Mouse (Mus musculus) hindbrain, embryonic 16.5 days (tissue): ENCODE results near the gene Mtx1. TPM values are rescaled to one million over a fixed set of nuclear protein-coding genes. Genes with fewer than 3 reads are reported as not detected.
A peak's percentile ranks its signal among the peaks of the same experiment; 100 is the strongest.
"Not testable (repeated sequence)": the region's sequence is repeated elsewhere in the genome, so short reads cannot be mapped to it uniquely, and the experiment has no call there.

Experiments used
- ATAC-seq: fragments of 200-750 bp; cut with Nextera tagmentation; 2 replicates; pipeline ENCODE4 v1.8.0; 2017; ENCODE audit warnings: moderate TSS enrichment, moderate library complexity
- H3K27ac ChIP-seq: fragments of 300-500 bp; sonication (generic); 2 replicates; pipeline ENCODE4 v1.5.1; 2014; ENCODE audit warnings: low read depth, mild to moderate bottlenecking, control low read depth, low read length, moderate library complexity
- H3K27me3 ChIP-seq: fragments of 300-500 bp; sonication (generic); replicated peaks from 2 replicates; pipeline ENCODE4 v1.6.1; 2014; ENCODE audit warnings: low read length; ENCODE audit not compliant: control insufficient read depth, insufficient read depth
- H3K36me3 ChIP-seq: fragments of 300-500 bp; sonication (generic); 2 replicates; pipeline ENCODE4 v1.6.1; 2014; ENCODE audit warnings: mild to moderate bottlenecking, low read length, moderate library complexity, mixed read lengths; ENCODE audit not compliant: control insufficient read depth, insufficient read depth
- H3K4me1 ChIP-seq: fragments of 300-500 bp; sonication (generic); 2 replicates; pipeline ENCODE4 v1.6.1; 2014; ENCODE audit warnings: low read depth, low read length; ENCODE audit not compliant: control insufficient read depth, insufficient read depth
- H3K4me2 ChIP-seq: fragments of 300-500 bp; sonication (generic); 2 replicates; pipeline ENCODE4 v1.6.1; 2014; ENCODE audit warnings: mild to moderate bottlenecking, low read length, control low read depth, moderate library complexity
- H3K4me3 ChIP-seq: fragments of 300-500 bp; sonication (generic); 2 replicates; pipeline ENCODE4 v1.5.1; 2014; ENCODE audit warnings: mild to moderate bottlenecking, low read length, control low read depth, moderate library complexity
- H3K9ac ChIP-seq: fragments of 300-500 bp; sonication (generic); 2 replicates; pipeline ENCODE4 v1.6.1; 2014; ENCODE audit warnings: low read depth, mild to moderate bottlenecking, control low read depth, low read length, moderate library complexity
- H3K9me3 ChIP-seq: fragments of 300-500 bp; sonication (generic); 2 replicates; pipeline ENCODE4 v1.6.1; 2014; ENCODE audit warnings: mild to moderate bottlenecking, low read length, moderate library complexity; ENCODE audit not compliant: control insufficient read depth
- WGBS: fragments of 180-500 bp; shearing (Covaris S2); extraction: QIAGEN DNeasy Blood & Tissue Kit; methylation state at CpG from one replicate; pipeline ENCODE4 v1.1.7; 2014; 5-methylcytosine and 5-hydroxymethylcytosine counted together
- polyA plus RNA-seq: library from polyadenylated mRNA; unstranded; fragments of >200 nt; fragmentation: Nextera tagmentation; extraction: Ambion mirVana; gene quantifications from 2 replicates; pipeline ENCODE4 v1.2.1, GENCODE M21; 2015

The Mtx1 gene
- polyA plus RNA-seq, 1 experiment from 2014 or later: 166 TPM

- peaks cover 50% of the 10 kb centered on the region for H3K4me1 ChIP-seq
- ATAC-seq: no peak
- H3K9me3 ChIP-seq: no peaks in the 10 kb centered on the region
- peak overlapping the region; percentile 75 for H3K4me2 ChIP-seq
- peak overlapping the region; percentile 48 for H3K4me3 ChIP-seq
- H3K9ac ChIP-seq: peak overlapping the region; percentile 69
- H3K27ac ChIP-seq: peak overlapping the region; percentile 71
- 17% methylated on average over 12 of the region's 12 CpGs for WGBS
- H3K36me3 ChIP-seq: no peaks in the 10 kb centered on the region; the same call in 1 of the 2 replicates
- H3K27me3 ChIP-seq: no peaks in the 10 kb centered on the region
Measured at GRCm38 (mm10) chr3:89225321-89225815, 1.5 kb downstream of the Mtx1 start.

GRCm38 (mm10) chr3:89224796-89225195, 2.1 kb downstream of the Mtx1 start:
- peaks cover 50% of the 10 kb centered on the region for H3K4me1 ChIP-seq
- 0 out of 2 replicates have a peak, but pooled peaks have one; percentile 1 for ATAC-seq
- no peaks in the 10 kb centered on the region for H3K9me3 ChIP-seq
- no peaks in the 10 kb centered on the region; the same call in 1 of the 2 replicates for H3K36me3 ChIP-seq
- H3K4me3 ChIP-seq: peak overlapping the region; percentile 48
- H3K27me3 ChIP-seq: no peaks in the 10 kb centered on the region
- H3K9ac ChIP-seq: peak overlapping the region; percentile 69
- H3K4me2 ChIP-seq: peak overlapping the region; percentile 75
- peak overlapping the region; percentile 71 for H3K27ac ChIP-seq
- WGBS: 32% methylated on average over 11 of the region's 11 CpGs

- Histone ChIP-seq H3K4me2 (no peak overlapping the region), H3K27me3 (no peaks in the 10 kb centered on the region), H3K9me3 (no peaks in the 10 kb centered on the region), H3K9ac (no peak overlapping the region; the same call in 1 of the 2 replicates), H3K27ac (no peak overlapping the region), H3K36me3 (no peaks in the 10 kb centered on the region; the same call in 1 of the 2 replicates), H3K4me1 (peaks cover 23% of the 10 kb centered on the region), H3K4me3 (no peak overlapping the region)
- no peak for ATAC-seq
- WGBS: 63% methylated on average over 5 of the region's 5 CpGs
Measured at GRCm38 (mm10) chr3:89221167-89221566, 5.7 kb downstream of the Mtx1 start.

- WGBS: 43% methylated on average over 8 of the region's 8 CpGs
- no peaks in the 10 kb centered on the region for H3K9me3 ChIP-seq
- H3K4me1 ChIP-seq: peaks cover 28% of the 10 kb centered on the region
- no peak overlapping the region for H3K9ac ChIP-seq
- ATAC-seq: no peak
- H3K4me2 ChIP-seq: no peak overlapping the region
- no peak overlapping the region for H3K27ac ChIP-seq
- H3K4me3 ChIP-seq: no peak overlapping the region
- no peaks in the 10 kb centered on the region; the same call in 1 of the 2 replicates for H3K36me3 ChIP-seq
- no peaks in the 10 kb centered on the region for H3K27me3 ChIP-seq
Measured at GRCm38 (mm10) chr3:89219546-89219945, 7.3 kb downstream of the Mtx1 start.

GRCm38 (mm10) chr3:89218271-89218670, 8.6 kb downstream of the Mtx1 start:
- H3K9me3 ChIP-seq: no peaks in the 10 kb centered on the region
- no peaks in the 10 kb centered on the region for H3K27me3 ChIP-seq
- H3K4me3 ChIP-seq: no peak overlapping the region
- H3K4me2 ChIP-seq: no peak overlapping the region
- H3K4me1 ChIP-seq: peaks cover 16% of the 10 kb centered on the region
- H3K27ac ChIP-seq: no peak overlapping the region
- no peak for ATAC-seq
- H3K36me3 ChIP-seq: no peaks in the 10 kb centered on the region; the same call in 1 of the 2 replicates
- no peak overlapping the region; the same call in 1 of the 2 replicates for H3K9ac ChIP-seq
- 77% methylated on average over 1 of the region's 1 CpGs for WGBS

- not testable (repeated sequence) for H3K9ac ChIP-seq, H3K36me3 ChIP-seq, H3K27ac ChIP-seq, ATAC-seq, H3K4me2 ChIP-seq, H3K9me3 ChIP-seq, H3K4me3 ChIP-seq, H3K27me3 ChIP-seq
- peaks cover 25% of the 10 kb centered on the region for H3K4me1 ChIP-seq
- 72% methylated on average over 7 of the region's 7 CpGs for WGBS
Measured at GRCm38 (mm10) chr3:89216407-89216806, 10.5 kb downstream of the Mtx1 start.

- Histone ChIP-seq H3K27me3 (no peaks in the 10 kb centered on the region), H3K9ac (peak overlapping the region; percentile 68), H3K4me3 (peak overlapping the region; percentile 89), H3K4me2 (peak overlapping the region; percentile 60), H3K4me1 (peaks cover 25% of the 10 kb centered on the region), H3K27ac (peak overlapping the region; percentile 99), H3K36me3 (no peaks in the 10 kb centered on the region), H3K9me3 (no peaks in the 10 kb centered on the region)
- WGBS: 0% methylated on average over 6 of the region's 6 CpGs
- peak; percentile 53 for ATAC-seq
Measured at GRCm38 (mm10) chr3:89215853-89216252, 11.0 kb downstream of the Mtx1 start.

- Histone ChIP-seq H3K4me2 (peak within 1 kb of the TSS; percentile 60), H3K27ac (peak within 1 kb of the TSS; percentile 99), H3K9ac (peak within 1 kb of the TSS; percentile 86), H3K9me3 (no peaks in the 10 kb centered on the region), H3K36me3 (peaks cover 3% of the 10 kb centered on the region; the same call in 1 of the 2 replicates), H3K4me1 (peaks cover 25% of the 10 kb centered on the region), H3K4me3 (peak within 1 kb of the TSS; percentile 89), H3K27me3 (no peaks in the 10 kb centered on the region)
- 1% methylated on average over 17 of the region's 19 CpGs for WGBS
- no peak; the same call in 1 of the 2 replicates for ATAC-seq
Measured at GRCm38 (mm10) chr3:89214681-89215411, 12.0 kb downstream of the Mtx1 start, which contains the start of gene Thbs3. Thbs3 (plus strand) TSS chr3:89215180.

- Histone ChIP-seq H3K4me1 (peaks cover 25% of the 10 kb centered on the region), H3K27ac (peak overlapping the region; percentile 99), H3K27me3 (no peaks in the 10 kb centered on the region), H3K4me3 (peak overlapping the region; percentile 89), H3K36me3 (peaks cover 11% of the 10 kb centered on the region), H3K9me3 (no peaks in the 10 kb centered on the region), H3K9ac (peak overlapping the region; percentile 86), H3K4me2 (peak overlapping the region; percentile 60)
- ATAC-seq: peak; percentile 90
- WGBS: under 1% methylated on average over 64 of the region's 69 CpGs
Measured at GRCm38 (mm10) chr3:89213803-89214530, 12.9 kb downstream of the Mtx1 start.
